Mouse (Mus musculus) spleen, adult 2 months (tissue): Measurements from ENCODE around the gene Depdc5.

ENCODE experiments used
- CTCF ChIP-seq: fragments of 200-500 bp; IDR thresholded peaks from 2 replicates; pipeline ENCODE4 v1.5.1; 2011; ENCODE audit warnings: mild to moderate bottlenecking, inconsistent platforms; ENCODE audit not compliant: insufficient read depth, insufficient read length, insufficient replicate concordance; ENCODE audit errors: extremely low read depth
- POLR2A ChIP-seq: fragments of 200-500 bp; IDR thresholded peaks from 2 replicates; pipeline ENCODE4 v1.6.1; 2011; ENCODE audit warnings: low read depth, low read length, inconsistent platforms

- TF ChIP-seq CTCF (no peak), POLR2A (no peak)
Measured at GRCm38 (mm10) chr5:32930761-32931160, 67.3 kb downstream of the Depdc5 start.
